Mouse (Mus musculus): ENCODE measurements around the gene Spata45.
"Not testable (repeated sequence)": the region's sequence is repeated elsewhere in the genome, so short reads cannot be mapped to it uniquely, and the experiment has no call there.

Gene Spata45

GRCm38 (mm10) chr1:191036554-191037334, at the start of gene Spata45:
Spata45 (plus strand) TSS chr1:191036639.
- DNase-seq (ENCODE audit: low read depth, low spot score): no peak

GRCm38 (mm10) chr1:190989437-190990082, 46.9 kb upstream of the Spata45 start:
- DNase-seq (ENCODE audit: low read depth, low spot score): peak; percentile 33

DNA sequence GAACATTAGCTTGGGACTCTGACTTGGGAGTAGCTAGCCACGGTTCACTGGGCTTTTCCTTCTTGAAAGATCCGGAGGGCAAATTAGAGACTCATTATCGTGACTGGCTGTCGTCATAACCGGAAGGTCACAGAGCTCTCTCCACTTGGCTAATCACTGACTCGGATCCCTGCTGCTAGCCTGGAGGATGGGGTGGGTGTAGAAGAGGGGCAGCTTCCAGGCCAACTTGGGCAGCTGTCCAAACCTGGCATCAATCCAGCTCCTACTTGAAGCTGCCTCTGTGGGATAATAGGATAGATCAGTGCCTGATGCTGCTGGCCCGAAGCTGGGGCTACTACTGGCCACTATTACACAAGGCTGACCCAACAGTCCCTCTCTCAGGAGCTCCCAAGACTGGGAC, 40.9 kb upstream of the Spata45 start:
- no peak for DNase-seq (ENCODE audit: low read depth, low spot score)

DNA sequence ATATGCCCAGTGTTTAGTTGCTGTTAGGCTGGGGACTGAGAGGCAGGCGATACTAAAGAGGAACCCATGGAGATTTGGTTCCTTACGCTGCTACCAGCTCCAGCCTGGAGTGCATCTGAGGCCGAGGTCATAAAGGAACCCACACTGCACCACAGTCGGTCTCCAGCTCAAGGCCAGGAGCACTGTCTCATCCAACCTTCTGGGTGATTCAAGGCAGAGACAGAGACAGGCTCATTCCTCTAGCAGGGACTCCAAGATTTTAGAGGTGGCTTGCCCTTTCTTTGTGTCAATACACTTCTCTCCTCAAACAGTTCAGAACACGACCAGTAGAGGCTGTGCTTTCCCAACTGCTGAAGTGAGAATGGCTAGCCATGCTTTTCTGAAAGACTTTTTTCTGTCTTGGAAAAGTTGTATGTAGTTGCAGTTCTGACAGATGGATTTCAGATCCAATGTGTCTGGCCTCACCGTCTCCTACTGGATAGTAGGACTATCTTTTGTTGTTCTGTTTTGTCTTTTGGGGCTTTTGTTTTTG, 40.0 kb upstream of the Spata45 start:
- no peak for DNase-seq (ENCODE audit: low read depth, low spot score)

DNA sequence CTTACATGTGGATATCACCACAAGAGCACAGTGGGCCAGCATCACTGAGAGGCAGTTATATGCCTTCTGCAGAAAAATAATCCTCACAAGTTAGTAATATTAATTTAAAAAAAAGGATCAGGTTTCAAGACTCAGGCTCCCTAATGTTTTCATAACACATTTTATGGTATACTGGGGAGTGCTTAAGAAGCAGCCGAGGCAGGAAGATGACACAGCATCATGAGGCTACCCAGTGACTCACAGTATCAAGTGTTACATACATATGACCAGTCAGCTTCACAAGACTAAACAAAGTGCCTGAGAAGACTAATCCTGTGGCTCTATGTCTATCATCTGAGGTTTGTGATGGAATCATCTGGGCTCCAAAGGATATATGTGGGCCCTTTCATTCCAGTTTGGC, 38.4 kb upstream of the Spata45 start:
- no peak for DNase-seq (ENCODE audit: low read depth, low spot score)

DNA sequence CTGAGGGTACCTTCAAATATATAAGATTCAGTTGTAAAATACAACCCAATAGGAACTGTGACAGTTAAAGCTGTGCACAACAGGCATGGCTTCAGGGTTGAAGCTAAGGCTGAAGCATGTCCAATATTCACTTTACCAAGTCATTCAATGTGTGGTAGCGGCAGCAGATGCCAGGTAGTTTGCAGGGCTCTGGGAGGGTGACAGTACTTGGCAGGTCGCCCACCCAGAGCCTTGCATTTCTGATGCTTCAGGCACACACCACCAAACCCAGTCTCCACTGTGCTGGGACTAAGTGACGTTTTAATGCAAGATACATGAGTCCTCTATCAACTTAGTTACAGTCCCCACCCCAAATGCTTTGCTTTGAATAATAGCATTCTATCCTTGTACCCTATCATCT, 35.8 kb upstream of the Spata45 start:
- no peak for DNase-seq (ENCODE audit: low read depth, low spot score)

GRCm38 (mm10) chr1:191002201-191002600, 34.2 kb upstream of the Spata45 start:
- DNase-seq (ENCODE audit: low read depth, low spot score): no peak

DNA sequence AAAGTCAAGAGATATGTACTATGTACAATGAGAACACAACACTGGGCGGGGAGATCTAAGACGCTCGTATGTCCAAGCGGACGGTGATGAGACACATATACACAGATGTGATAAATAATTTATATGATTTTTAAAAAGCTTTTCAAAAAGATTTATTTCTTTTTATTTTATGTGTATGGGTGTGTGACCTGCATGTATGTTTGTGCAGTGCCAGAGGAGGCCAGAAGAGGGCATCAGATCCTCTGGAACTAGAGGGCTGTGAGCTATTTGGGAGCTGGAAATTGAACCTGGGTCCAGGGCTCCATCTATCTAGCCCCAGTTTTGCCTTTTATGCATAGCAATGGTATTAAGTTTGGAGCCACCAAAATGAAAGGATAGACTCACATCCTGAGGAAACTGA, 27.7 kb upstream of the Spata45 start:
- DNase-seq (ENCODE audit: low read depth, low spot score): peak; percentile 55

DNA sequence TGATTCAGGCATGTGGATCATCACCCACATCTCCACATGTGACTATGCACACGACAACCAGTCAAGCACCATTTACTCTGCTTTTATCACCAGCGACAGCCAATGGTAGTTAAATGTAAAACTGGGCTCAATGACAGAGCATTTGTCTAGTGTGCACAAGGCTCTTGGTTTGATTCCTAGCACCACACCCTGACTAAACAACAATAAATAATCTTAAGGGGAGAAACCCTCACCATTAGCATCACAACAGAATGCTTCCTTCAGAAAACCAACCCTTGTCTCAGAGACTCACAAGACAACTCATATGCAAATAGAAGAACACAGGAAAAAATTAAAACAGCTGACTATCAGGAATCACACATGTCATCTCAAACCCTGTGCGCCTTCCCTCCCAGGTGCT, 22.2 kb upstream of the Spata45 start:
- DNase-seq (ENCODE audit: low read depth, low spot score): peak; percentile 69

DNA sequence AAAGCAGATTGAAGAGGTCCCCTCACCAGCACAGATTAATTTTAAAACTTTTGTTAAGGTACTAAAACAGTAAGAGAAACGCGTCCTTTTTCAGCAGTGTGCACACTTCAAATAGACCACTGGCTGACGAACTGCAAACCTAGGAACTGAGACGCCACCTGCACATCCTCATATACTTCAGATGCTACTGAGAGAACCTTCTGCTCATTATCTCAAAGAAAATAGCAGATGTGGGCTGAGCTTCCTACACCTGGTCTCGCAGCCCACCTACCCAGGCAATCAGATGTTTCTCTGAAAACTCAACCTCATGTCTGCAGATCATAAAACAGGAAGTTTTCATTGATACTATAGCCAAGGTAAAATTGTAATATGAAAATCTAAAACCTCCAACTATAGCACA, 16.6 kb upstream of the Spata45 start:
- DNase-seq (ENCODE audit: low read depth, low spot score): no peak

DNA sequence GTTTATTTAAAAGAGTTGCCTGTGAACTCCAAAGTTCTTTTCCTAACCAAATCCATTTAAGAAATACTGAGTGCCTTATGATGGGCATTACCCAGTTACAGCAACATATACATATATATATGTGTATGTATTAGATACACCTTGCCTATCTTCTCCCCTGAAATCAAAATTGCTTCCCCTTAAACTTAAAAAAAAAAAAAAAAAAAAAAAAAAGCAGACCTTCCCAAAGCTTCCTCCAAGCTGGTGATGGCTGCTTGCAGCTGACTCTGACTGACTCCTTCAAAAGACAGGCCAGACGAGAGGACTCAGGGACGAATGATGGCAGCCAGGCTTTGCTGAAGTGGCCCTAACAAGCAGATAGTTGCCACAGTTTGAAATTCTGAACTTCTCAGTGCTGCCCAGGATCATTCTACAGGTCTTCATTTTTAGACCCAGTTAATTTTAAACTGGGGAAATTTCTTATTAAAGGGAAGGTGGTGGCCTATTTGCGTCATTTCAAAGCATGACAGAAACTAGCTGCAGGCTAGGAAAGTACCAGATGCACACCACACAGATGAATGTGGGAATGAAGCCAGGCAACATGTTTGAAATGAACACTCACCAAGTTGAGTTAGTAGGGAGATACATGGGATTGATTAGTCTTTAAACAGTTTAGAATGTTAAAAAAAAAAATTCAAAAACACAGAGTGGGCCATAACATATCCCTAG, 16.1 kb upstream of the Spata45 start:
- DNase-seq (ENCODE audit: low read depth, low spot score): no peak

DNA sequence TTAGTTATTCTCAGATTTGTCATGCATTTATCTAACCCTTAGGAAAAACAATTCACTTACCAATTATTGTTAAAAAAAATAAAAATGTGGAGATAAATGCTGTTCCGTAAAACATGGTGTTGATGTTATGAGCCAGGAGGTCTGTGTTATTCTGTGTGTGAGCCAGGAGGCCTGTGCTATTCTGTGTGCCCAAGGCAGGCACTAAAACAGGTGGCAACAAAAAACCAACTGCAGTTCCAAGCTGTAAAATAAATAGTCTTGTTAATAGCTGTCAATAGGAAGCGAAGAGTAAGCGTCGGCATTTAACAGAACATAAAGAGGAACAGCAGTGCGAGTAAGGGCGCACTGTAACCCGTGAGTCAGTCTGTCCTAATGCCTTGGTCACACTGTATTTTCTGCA, 15.4 kb upstream of the Spata45 start:
- no peak for DNase-seq (ENCODE audit: low read depth, low spot score)

GRCm38 (mm10) chr1:191023140-191023539, 13.3 kb upstream of the Spata45 start:
- no peak for DNase-seq (ENCODE audit: low read depth, low spot score)

DNA sequence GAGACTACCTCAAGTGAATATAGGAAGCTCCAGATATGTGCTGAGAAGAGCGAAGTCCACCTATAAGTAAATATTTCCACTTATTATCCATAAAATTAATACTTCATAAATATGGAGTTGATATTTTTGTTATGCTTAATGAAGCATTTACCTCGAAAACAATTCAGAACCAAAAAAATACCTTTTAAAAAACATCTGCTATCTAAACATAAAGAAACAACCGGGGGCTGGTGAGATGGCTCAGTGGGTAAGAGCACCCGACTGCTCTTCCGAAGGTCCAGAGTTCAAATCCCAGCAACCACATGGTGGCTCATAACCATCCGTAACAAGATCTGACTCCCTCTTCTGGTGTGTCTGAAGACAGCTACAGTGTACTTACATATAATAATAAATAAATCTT, 12.6 kb upstream of the Spata45 start:
- DNase-seq (ENCODE audit: low read depth, low spot score): not testable (repeated sequence)

DNA sequence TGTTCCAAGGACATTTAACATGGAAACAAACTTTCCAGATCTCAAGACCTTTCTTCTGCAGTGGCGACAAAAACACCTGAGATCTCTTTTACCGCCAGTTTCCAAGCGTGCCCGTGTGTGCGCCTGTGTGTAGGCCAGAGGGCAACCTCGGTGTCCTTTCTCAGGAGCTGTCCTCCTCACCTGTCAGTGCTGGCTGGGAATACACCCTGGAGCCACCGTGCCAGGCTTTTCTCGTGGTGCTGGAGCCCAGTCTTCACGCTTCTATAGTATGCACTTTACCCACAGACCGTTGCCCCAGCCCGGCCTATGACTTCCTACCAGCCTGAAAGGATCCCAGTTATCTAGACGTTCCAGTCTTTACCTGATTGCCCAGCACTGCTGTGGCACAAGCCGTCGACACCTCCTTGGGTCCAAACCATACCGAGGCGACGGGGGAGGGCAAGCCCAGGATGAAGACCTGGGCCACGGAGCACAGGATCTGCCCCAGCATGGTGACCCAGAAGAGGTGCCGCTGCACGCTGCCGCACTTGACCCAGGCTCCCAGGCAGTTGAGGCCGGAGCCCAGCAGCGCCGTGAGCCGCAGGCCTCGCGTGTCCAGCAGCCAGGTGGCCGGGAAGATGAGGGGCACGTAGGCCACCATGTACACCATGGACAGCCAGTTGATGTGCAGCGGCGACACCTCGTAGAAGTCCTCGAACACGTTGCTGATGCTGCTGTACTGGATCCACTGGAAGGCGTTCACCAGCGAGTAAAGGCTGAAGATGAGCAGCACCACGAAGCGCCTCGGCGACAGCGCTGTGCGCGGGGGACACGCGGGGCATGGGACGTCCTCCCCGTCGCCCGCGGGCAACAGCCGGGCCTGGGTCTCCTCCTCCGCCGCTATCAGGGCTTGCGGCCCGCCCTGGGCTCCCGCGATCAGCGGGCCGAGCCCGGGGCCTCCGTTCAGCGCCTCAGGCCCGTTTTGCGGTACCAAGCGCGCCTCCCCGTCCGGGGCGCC, 11.1 kb upstream of the Spata45 start:
- peak; percentile 56 for DNase-seq (ENCODE audit: low read depth, low spot score)

GRCm38 (mm10) chr1:191026021-191026713, 10.3 kb upstream of the Spata45 start, which contains the start of gene Flvcr1:
Flvcr1 (minus strand) TSS chr1:191026158.
- DNase-seq (ENCODE audit: low read depth, low spot score): peak; percentile 100

DNA sequence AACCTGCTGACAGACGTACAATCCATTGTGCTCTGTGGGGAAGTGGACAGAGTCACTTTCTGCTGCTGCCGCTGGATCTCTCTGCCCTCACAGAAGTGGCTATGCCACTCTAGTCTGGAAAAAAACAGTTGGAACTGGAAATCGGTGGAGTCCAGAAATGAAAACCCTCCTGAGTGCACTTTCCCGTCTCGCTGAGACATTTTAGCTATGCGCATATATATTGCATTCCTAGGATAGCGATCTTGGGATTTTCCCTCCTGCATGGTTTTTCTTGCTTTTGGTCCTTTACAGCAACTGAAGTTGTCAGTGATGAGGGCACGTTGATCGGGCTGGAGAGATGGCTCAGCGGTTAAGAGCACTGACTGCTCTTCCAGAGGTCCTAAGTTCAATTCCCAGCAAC, 6.3 kb upstream of the Spata45 start:
- peak; percentile 54 for DNase-seq (ENCODE audit: low read depth, low spot score)

GRCm38 (mm10) chr1:191030922-191031425, 5.5 kb upstream of the Spata45 start:
- not testable (repeated sequence) for DNase-seq (ENCODE audit: low read depth, low spot score)

- peak; percentile 53 for DNase-seq (ENCODE audit: low read depth, low spot score)
These were observed 790 bp upstream of the Spata45 start for GRCm38 (mm10) chr1:191035649-191036048.

GRCm38 (mm10) chr1:191037999-191038398, 1.6 kb downstream of the Spata45 start:
- DNase-seq (ENCODE audit: low read depth, low spot score): no peak
